Mouse (Mus musculus): ENCODE results near the gene Gns. TPM values are rescaled to one million over a fixed set of nuclear protein-coding genes. Genes with fewer than 3 reads are reported as not detected.
A peak's percentile ranks its signal among the peaks of the same experiment; 100 is the strongest.

Gns gene
- polyA plus RNA-seq, 2 experiments: 7.3 to 12.2 TPM

- TF ChIP-seq CTCF (IDR thresholded peaks at IDR 0.05; ENCODE audit: low read depth) (no peak), EP300 (IDR thresholded peaks at IDR 0.05; ENCODE audit: low read depth) (no peak)
- WGBS (ENCODE audit: insufficient replicate concordance): 70% methylated on average over 11 of the region's 11 CpGs
- H3K27ac ChIP-seq: no peak overlapping the region
Observed at GRCm38 (mm10) chr10:121411721-121412455, 47.0 kb downstream of the Gns start.

GRCm38 (mm10) chr10:121412824-121413223, 47.9 kb downstream of the Gns start:
- Histone ChIP-seq H3K4me3 (ENCODE audit: insufficient read depth in 1 of 2, low read depth in 2 of 2, low read length in 2 of 2) (no peak overlapping the region), H3K9ac (replicated peaks) (no peak overlapping the region), H3K4me2 (ENCODE audit: low read depth) (no peak overlapping the region), H3K27me3 (ENCODE audit: control insufficient read depth, insufficient read depth, low read length) (no peaks in the 10 kb centered on the region), H3K4me1 (replicated peaks; ENCODE audit: control insufficient read depth in 2 of 2, insufficient read depth in 2 of 2, low read length in 1 of 2) (no peaks in the 10 kb centered on the region), H3K36me3 (replicated peaks; ENCODE audit: control insufficient read depth, insufficient read depth, low read depth) (no peaks in the 10 kb centered on the region), H3K9me3 (ENCODE audit: control insufficient read depth, low read length) (no peaks in the 10 kb centered on the region), H3K27ac (no peak overlapping the region)
- WGBS (ENCODE audit: insufficient replicate concordance): 68% methylated on average over 17 of the region's 17 CpGs
- no peak for ATAC-seq (ENCODE audit: insufficient read depth)
- TF ChIP-seq CTCF (IDR thresholded peaks at IDR 0.05; ENCODE audit: low read depth): no peak
- no peak for TF ChIP-seq EP300 (IDR thresholded peaks at IDR 0.05; ENCODE audit: low read depth)
- DNase-seq (ENCODE audit: low read depth in 3 of 3, low spot score in 3 of 3): no peak

More at GRCm38 (mm10) chr10:121411721-121412455, 47.0 kb downstream of the Gns start:
- H3K4me1 ChIP-seq (replicated peaks; ENCODE audit: control insufficient read depth in 2 of 2, insufficient read depth in 2 of 2, low read length in 1 of 2): no peaks in the 10 kb centered on the region
- no peaks in the 10 kb centered on the region for H3K27me3 ChIP-seq (ENCODE audit: control insufficient read depth, insufficient read depth, low read length)
- no peak overlapping the region for H3K4me3 ChIP-seq (ENCODE audit: insufficient read depth in 1 of 2, low read depth in 2 of 2, low read length in 2 of 2)
- H3K9ac ChIP-seq (replicated peaks): no peak overlapping the region
- no peaks in the 10 kb centered on the region for H3K9me3 ChIP-seq (ENCODE audit: control insufficient read depth, low read length)
- H3K4me2 ChIP-seq (ENCODE audit: low read depth): no peak overlapping the region
- no peaks in the 10 kb centered on the region for H3K36me3 ChIP-seq (replicated peaks; ENCODE audit: control insufficient read depth, insufficient read depth, low read depth)
- ATAC-seq (ENCODE audit: insufficient read depth) (no peak), DNase-seq (ENCODE audit: low read depth in 3 of 3, low spot score in 3 of 3) (no peak)

GRCm38 (mm10) chr10:121414127-121414526, 49.2 kb downstream of the Gns start:
- 80% methylated on average over 13 of the region's 13 CpGs for WGBS (ENCODE audit: insufficient replicate concordance)

GRCm38 (mm10) chr10:121418835-121419234, 53.9 kb downstream of the Gns start:
- TF ChIP-seq CTCF (IDR thresholded peaks at IDR 0.05; ENCODE audit: low read depth) (no peak), EP300 (IDR thresholded peaks at IDR 0.05; ENCODE audit: low read depth) (no peak)
- H3K4me3 ChIP-seq (ENCODE audit: insufficient read depth in 1 of 2, low read depth in 2 of 2, low read length in 2 of 2): no peak overlapping the region
- no peak overlapping the region for H3K4me2 ChIP-seq (ENCODE audit: low read depth)
- ATAC-seq (ENCODE audit: insufficient read depth): no peak
- no peaks in the 10 kb centered on the region for H3K27me3 ChIP-seq (ENCODE audit: control insufficient read depth, insufficient read depth, low read length)
- no peak overlapping the region for H3K9ac ChIP-seq (replicated peaks)
- H3K4me1 ChIP-seq (replicated peaks; ENCODE audit: control insufficient read depth in 2 of 2, insufficient read depth in 2 of 2, low read length in 1 of 2): peaks cover 0 to 10% of the 10 kb centered on the region in 2 experiments; a peak in 3 of 4 replicates
- H3K27ac ChIP-seq: no peak overlapping the region
- no peak for DNase-seq (ENCODE audit: low read depth in 3 of 3, low spot score in 3 of 3)
- no peaks in the 10 kb centered on the region for H3K9me3 ChIP-seq (ENCODE audit: control insufficient read depth, low read length)
- 76% methylated on average over 14 of the region's 14 CpGs for WGBS (ENCODE audit: insufficient replicate concordance)
- H3K36me3 ChIP-seq (replicated peaks; ENCODE audit: control insufficient read depth, insufficient read depth, low read depth): no peaks in the 10 kb centered on the region

More at GRCm38 (mm10) chr10:121414127-121414526, 49.2 kb downstream of the Gns start:
- DNase-seq (ENCODE audit: low read depth in 3 of 3, low spot score in 3 of 3): no peak
- H3K27ac ChIP-seq: no peak overlapping the region
- no peaks in the 10 kb centered on the region for H3K9me3 ChIP-seq (ENCODE audit: control insufficient read depth, low read length)
- no peak overlapping the region for H3K4me2 ChIP-seq (ENCODE audit: low read depth)
- no peaks in the 10 kb centered on the region for H3K27me3 ChIP-seq (ENCODE audit: control insufficient read depth, insufficient read depth, low read length)
- no peaks in the 10 kb centered on the region for H3K36me3 ChIP-seq (replicated peaks; ENCODE audit: control insufficient read depth, insufficient read depth, low read depth)
- H3K4me3 ChIP-seq (ENCODE audit: insufficient read depth in 1 of 2, low read depth in 2 of 2, low read length in 2 of 2): no peak overlapping the region
- TF ChIP-seq EP300 (IDR thresholded peaks at IDR 0.05; ENCODE audit: low read depth) (no peak), CTCF (IDR thresholded peaks at IDR 0.05; ENCODE audit: low read depth) (no peak)
- H3K4me1 ChIP-seq (replicated peaks; ENCODE audit: control insufficient read depth in 2 of 2, insufficient read depth in 2 of 2, low read length in 1 of 2): peaks cover 0 to 2% of the 10 kb centered on the region in 2 experiments; a peak in 1 of 4 replicates
- H3K9ac ChIP-seq (replicated peaks): no peak overlapping the region
- no peak for ATAC-seq (ENCODE audit: insufficient read depth)

- H3K4me3 ChIP-seq (ENCODE audit: insufficient read depth in 1 of 2, low read depth in 2 of 2, low read length in 2 of 2): no peak overlapping the region
- 52% methylated on average over 22 of the region's 22 CpGs for WGBS (ENCODE audit: insufficient replicate concordance)
- no peak overlapping the region for H3K4me2 ChIP-seq (ENCODE audit: low read depth)
- H3K9me3 ChIP-seq (ENCODE audit: control insufficient read depth, low read length): no peaks in the 10 kb centered on the region
- ATAC-seq (ENCODE audit: insufficient read depth) (peak; percentile 49; the same call in 1 of the 2 replicates), DNase-seq (ENCODE audit: low read depth in 3 of 3, low spot score in 3 of 3) (no peak)
- no peak overlapping the region for H3K27ac ChIP-seq
- peaks cover 0 to 13% of the 10 kb centered on the region in 2 experiments; a peak in 3 of 4 replicates for H3K4me1 ChIP-seq (replicated peaks; ENCODE audit: control insufficient read depth in 2 of 2, insufficient read depth in 2 of 2, low read length in 1 of 2)
- H3K27me3 ChIP-seq (ENCODE audit: control insufficient read depth, insufficient read depth, low read length): no peaks in the 10 kb centered on the region
- H3K36me3 ChIP-seq (replicated peaks; ENCODE audit: control insufficient read depth, insufficient read depth, low read depth): no peaks in the 10 kb centered on the region
- H3K9ac ChIP-seq (replicated peaks): no peak overlapping the region
- TF ChIP-seq CTCF (IDR thresholded peaks at IDR 0.05; ENCODE audit: low read depth) (no peak), EP300 (IDR thresholded peaks at IDR 0.05; ENCODE audit: low read depth) (no peak)
Observed at GRCm38 (mm10) chr10:121419640-121420470, 55.0 kb downstream of the Gns start.

Measured in liver, embryonic 14.5 days (tissue).